Mouse (Mus musculus): Measurements from ENCODE around the gene Gm20388.
"Not testable (repeated sequence)": the region's sequence is repeated elsewhere in the genome, so short reads cannot be mapped to it uniquely, and the experiment has no call there.

Gm20388 gene

GRCm38 (mm10) chr8:123628253-123628967 lies 3717.8 kb downstream of the Gm20388 start:
- DNase-seq (ENCODE audit: low read depth in 2 of 2, low spot score in 2 of 2): peak; percentile 45 to 62

GRCm38 (mm10) chr8:123628968-123629755 lies 3718.5 kb downstream of the Gm20388 start:
- DNase-seq (ENCODE audit: low read depth in 2 of 2, low spot score in 2 of 2): peak; percentile 28 to 56

- no peak for DNase-seq (ENCODE audit: low read depth in 2 of 2, low spot score in 2 of 2)
Measured at GRCm38 (mm10) chr8:123630058-123630457, 3719.4 kb downstream of the Gm20388 start.

GRCm38 (mm10) chr8:123630841-123631251 lies 3720.2 kb downstream of the Gm20388 start:
- no peak for DNase-seq (ENCODE audit: low read depth in 2 of 2, low spot score in 2 of 2)

GRCm38 (mm10) chr8:123631746-123632145 lies 3721.1 kb downstream of the Gm20388 start:
- not testable (repeated sequence) for DNase-seq (ENCODE audit: low read depth in 2 of 2, low spot score in 2 of 2)

GRCm38 (mm10) chr8:123632257-123632656 lies 3721.6 kb downstream of the Gm20388 start:
- DNase-seq (ENCODE audit: low read depth in 2 of 2, low spot score in 2 of 2): no peak

- DNase-seq (ENCODE audit: low read depth in 2 of 2, low spot score in 2 of 2): no peak
Measured at GRCm38 (mm10) chr8:123633801-123634200, 3723.2 kb downstream of the Gm20388 start.

- DNase-seq (ENCODE audit: low read depth in 2 of 2, low spot score in 2 of 2): no peak
Measured at GRCm38 (mm10) chr8:123634395-123635131, 3723.9 kb downstream of the Gm20388 start.

- no peak for DNase-seq (ENCODE audit: low read depth in 2 of 2, low spot score in 2 of 2)
Measured at GRCm38 (mm10) chr8:123635671-123636070, 3725.0 kb downstream of the Gm20388 start.

- peak in 1 of 2 experiments; percentile 30 for DNase-seq (ENCODE audit: low read depth in 2 of 2, low spot score in 2 of 2)
Measured at GRCm38 (mm10) chr8:123643330-123644051, 3732.8 kb downstream of the Gm20388 start.

GRCm38 (mm10) chr8:123645229-123645628 lies 3734.6 kb downstream of the Gm20388 start:
- no peak for DNase-seq (ENCODE audit: low read depth in 2 of 2, low spot score in 2 of 2)

GRCm38 (mm10) chr8:123648245-123649170 lies 3737.9 kb downstream of the Gm20388 start:
- no peak for DNase-seq (ENCODE audit: low read depth in 2 of 2, low spot score in 2 of 2)

- DNase-seq (ENCODE audit: low read depth in 2 of 2, low spot score in 2 of 2): no peak
Measured at GRCm38 (mm10) chr8:123649483-123649882, 3738.8 kb downstream of the Gm20388 start.

GRCm38 (mm10) chr8:123651390-123652098 lies 3740.9 kb downstream of the Gm20388 start:
- DNase-seq (ENCODE audit: low read depth in 2 of 2, low spot score in 2 of 2): no peak

GRCm38 (mm10) chr8:123652641-123653040 lies 3742.0 kb downstream of the Gm20388 start:
- no peak for DNase-seq (ENCODE audit: low read depth in 2 of 2, low spot score in 2 of 2)

GRCm38 (mm10) chr8:123653308-123653993 lies 3742.8 kb downstream of the Gm20388 start, which contains the start of gene Rhou:
Gene Rhou, plus strand, starts transcription at chr8:123653929.
- DNase-seq (ENCODE audit: low read depth in 2 of 2, low spot score in 2 of 2): peak; percentile 11 to 19

- DNase-seq (ENCODE audit: low read depth in 2 of 2, low spot score in 2 of 2): no peak
Measured at GRCm38 (mm10) chr8:123653994-123654569, 3743.4 kb downstream of the Gm20388 start.

GRCm38 (mm10) chr8:123654763-123655162 lies 3744.1 kb downstream of the Gm20388 start:
- DNase-seq (ENCODE audit: low read depth in 2 of 2, low spot score in 2 of 2): no peak
